Mouse (Mus musculus) hindbrain, embryonic 14.5 days (tissue): ENCODE results near the gene Gm9049. TPM values are rescaled to one million over a fixed set of nuclear protein-coding genes. Genes with fewer than 3 reads are reported as not detected.
"Not testable (repeated sequence)": the region's sequence is repeated elsewhere in the genome, so short reads cannot be mapped to it uniquely, and the experiment has no call there.

Experiments
- ATAC-seq: fragments of 200-750 bp; cut with Nextera tagmentation; 2 replicates; pipeline ENCODE4 v1.8.0; 2017; ENCODE audit warnings: moderate number of reproducible peaks, mild to moderate bottlenecking, moderate TSS enrichment, moderate library complexity; ENCODE audit not compliant: low FRiP score
- DNase-seq: peaks from one replicate; pipeline ENCODE4 v3.0.0-alpha.2; 2015; ENCODE audit warnings: low spot score
- H3K27ac ChIP-seq: fragments of 300-500 bp; sonication (generic); 2 replicates; pipeline ENCODE4 v1.5.1; 2014; ENCODE audit warnings: mild to moderate bottlenecking, moderate library complexity
- H3K27me3 ChIP-seq: fragments of 300-500 bp; sonication (generic); 2 replicates; pipeline ENCODE4 v1.6.1; 2014; ENCODE audit warnings: mild to moderate bottlenecking, low read length, mixed read lengths; ENCODE audit not compliant: control insufficient read depth, insufficient read depth
- H3K36me3 ChIP-seq: fragments of 300-500 bp; sonication (generic); replicated peaks from 2 replicates; pipeline ENCODE4 v1.6.1; 2014; ENCODE audit not compliant: control insufficient read depth, insufficient read depth
- H3K4me1 ChIP-seq: fragments of 300-500 bp; sonication (generic); replicated peaks from 2 replicates; pipeline ENCODE4 v1.6.1; 2014; ENCODE audit warnings: antibody characterized with exemption, low read length, mixed read lengths; ENCODE audit not compliant: control insufficient read depth, insufficient read depth
- H3K4me2 ChIP-seq: fragments of 300-500 bp; sonication (generic); replicated peaks from 2 replicates; pipeline ENCODE4 v1.6.1; 2014; ENCODE audit warnings: mild to moderate bottlenecking, moderate library complexity
- H3K4me3 ChIP-seq: fragments of 300-500 bp; sonication (generic); replicated peaks from 2 replicates; pipeline ENCODE4 v1.5.1; 2014; ENCODE audit warnings: mild to moderate bottlenecking, low read length
- H3K9ac ChIP-seq: fragments of 300-500 bp; sonication (generic); 2 replicates; pipeline ENCODE4 v1.6.1; 2014
- H3K9me3 ChIP-seq: fragments of 300-500 bp; sonication (generic); 2 replicates; pipeline ENCODE4 v1.6.1; 2016; ENCODE audit warnings: low read length; ENCODE audit not compliant: control insufficient read depth
- WGBS: fragments of 180-500 bp; shearing (Covaris S2); extraction: QIAGEN DNeasy Blood & Tissue Kit; methylation state at CpG from one replicate; pipeline ENCODE4 v1.1.7; 2014; 5-methylcytosine and 5-hydroxymethylcytosine counted together
- polyA plus RNA-seq: library from polyadenylated mRNA; unstranded; fragments of >200 nt; fragmentation: Nextera tagmentation; extraction: Ambion mirVana; gene quantifications from 2 replicates; pipeline ENCODE4 v1.2.1, GENCODE M21; 2014

The Gm9049 gene
- polyA plus RNA-seq, 1 experiment from 2014 or later, result not detected

DNA sequence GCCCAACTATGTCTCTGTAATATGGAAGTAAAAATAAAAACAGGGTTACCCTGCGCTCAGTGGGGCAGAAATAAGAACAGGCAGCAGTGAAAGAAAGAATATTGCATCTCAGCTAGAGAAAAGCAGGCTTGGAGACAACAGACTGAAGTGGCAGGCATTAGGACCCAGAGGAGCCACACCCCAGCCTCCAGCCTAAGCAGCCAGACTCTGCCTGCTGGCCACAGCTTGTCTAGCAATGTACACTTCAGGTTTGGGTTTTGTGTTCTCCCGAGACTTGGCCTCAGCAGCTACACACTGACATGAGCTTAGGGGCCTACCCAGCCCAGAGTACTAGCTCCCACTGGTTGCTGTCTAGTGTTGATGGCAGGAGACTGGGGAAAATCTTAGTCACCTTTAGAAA is 51.8 kb downstream of the Gm9049 start:
- 48% methylated on average over 2 of the region's 2 CpGs for WGBS
- not testable (repeated sequence) for DNase-seq, H3K9ac ChIP-seq

More for the DNA sequence above, 51.8 kb downstream of the Gm9049 start:
- H3K9me3 ChIP-seq, H3K27ac ChIP-seq, H3K27me3 ChIP-seq, H3K4me3 ChIP-seq, H3K4me2 ChIP-seq, H3K4me1 ChIP-seq, H3K36me3 ChIP-seq, ATAC-seq: not testable (repeated sequence)

Other genes starting within 250 kb of the Gm9049 start
- 25.2 and 27.0 TPM in 2 replicates for gene Mdm1, start 212.3 kb downstream of the Gm9049 start, polyA plus RNA-seq
- not detected in 2 replicates for gene Il22, start 149.2 kb downstream of the Gm9049 start, polyA plus RNA-seq
- 0.23 and 0.43 TPM in 2 replicates for gene Gm32717, start 113.3 kb downstream of the Gm9049 start, polyA plus RNA-seq
- gene Gm32802, start 95.4 kb downstream of the Gm9049 start, polyA plus RNA-seq, result 0.23 and 0.43 TPM in 2 replicates
- not detected in 2 replicates for gene Iltifb, start 59.1 kb downstream of the Gm9049 start, polyA plus RNA-seq
- gene Gm9040, start 27.1 kb downstream of the Gm9049 start, polyA plus RNA-seq, result 0.08 TPM in 1 of 2 replicates, not detected in the other
- 0.08 TPM in 1 of 2 replicates, not detected in the other for gene Gm9044, start 21.7 kb downstream of the Gm9049 start, polyA plus RNA-seq
- gene Gm9045, start 16.3 kb downstream of the Gm9049 start, polyA plus RNA-seq, result not detected in 2 replicates
- not detected in 2 replicates for gene Gm9046, start 10.8 kb downstream of the Gm9049 start, polyA plus RNA-seq
- gene Gm9048, start 5.4 kb downstream of the Gm9049 start, polyA plus RNA-seq, result not detected in 2 replicates
- not detected in 2 replicates for gene Ifng, start 86.9 kb upstream of the Gm9049 start, polyA plus RNA-seq